Mouse (Mus musculus): ENCODE data around the gene Pik3r5. TPM values are rescaled to one million over a fixed set of nuclear protein-coding genes. Genes with fewer than 3 reads are reported as not detected.

The Pik3r5 gene
- total and polyA plus RNA-seq, 3 experiments = 3.2 to 5.7 TPM; not detected in 1

DNA sequence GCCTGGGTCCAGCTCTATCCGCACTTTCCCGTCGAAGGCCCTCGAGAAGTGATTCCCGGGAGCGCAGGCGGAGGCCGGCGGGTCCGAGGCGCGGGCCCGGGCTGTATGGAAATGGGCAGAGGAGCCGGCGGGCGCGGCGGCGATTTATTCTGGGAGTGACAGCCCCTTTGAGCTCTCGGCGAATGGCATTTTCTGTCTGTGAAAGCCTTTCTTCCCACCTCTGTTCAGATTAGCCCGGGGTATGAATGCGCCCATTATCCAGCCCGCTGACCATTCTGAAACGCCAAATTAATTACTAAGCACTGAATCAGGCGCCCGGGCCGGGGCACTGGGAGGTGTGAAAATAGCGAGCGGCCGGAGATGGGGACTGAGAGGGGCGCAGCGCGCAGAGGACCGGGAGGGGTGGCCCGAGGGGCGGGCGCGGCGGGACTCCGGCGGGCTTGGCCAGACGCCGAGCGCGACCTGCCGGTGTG, 32.3 kb upstream of the Pik3r5 start:
- Histone ChIP-seq H3K27me3 (ENCODE audit: control insufficient read depth in 1 of 2, insufficient read depth in 2 of 2, low read length in 2 of 2) (peaks cover 0 to 5% of the 10 kb centered on the region in 2 experiments; a peak in 3 of 4 replicates), H3K9ac (ENCODE audit: control insufficient read depth, low read depth, low read length, poor library complexity, severe bottlenecking) (no peak overlapping the region), H3K27ac (ENCODE audit: control insufficient read depth, low read depth, low read length) (no peak overlapping the region), H3K4me1 (ENCODE audit: control insufficient read depth in 1 of 2, insufficient read depth in 2 of 2, low read length in 2 of 2) (no peaks in the 10 kb centered on the region), H3K4me3 (ENCODE audit: control insufficient read depth in 1 of 2, insufficient read depth in 1 of 2, low read depth in 2 of 2, low read length in 2 of 2) (no peak overlapping the region), H3K9me3 (replicated peaks; ENCODE audit: insufficient read depth, low read length) (no peaks in the 10 kb centered on the region), H3K79me2 (ENCODE audit: control insufficient read depth, insufficient read depth, low read length, poor library complexity) (no peaks in the 10 kb centered on the region), H3K36me3 (ENCODE audit: control insufficient read depth in 1 of 2, insufficient read depth in 2 of 2, low read length in 2 of 2) (no peaks in the 10 kb centered on the region)
- TF ChIP-seq GATA1 (IDR thresholded peaks at IDR 0.05; ENCODE audit: low read depth, low read length) = no peak
- TF ChIP-seq TBP (IDR thresholded peaks at IDR 0.05; ENCODE audit: low read depth, low read length) = no peak
- no peak for DNase-seq (ENCODE audit: low read depth, low spot score)

DNA sequence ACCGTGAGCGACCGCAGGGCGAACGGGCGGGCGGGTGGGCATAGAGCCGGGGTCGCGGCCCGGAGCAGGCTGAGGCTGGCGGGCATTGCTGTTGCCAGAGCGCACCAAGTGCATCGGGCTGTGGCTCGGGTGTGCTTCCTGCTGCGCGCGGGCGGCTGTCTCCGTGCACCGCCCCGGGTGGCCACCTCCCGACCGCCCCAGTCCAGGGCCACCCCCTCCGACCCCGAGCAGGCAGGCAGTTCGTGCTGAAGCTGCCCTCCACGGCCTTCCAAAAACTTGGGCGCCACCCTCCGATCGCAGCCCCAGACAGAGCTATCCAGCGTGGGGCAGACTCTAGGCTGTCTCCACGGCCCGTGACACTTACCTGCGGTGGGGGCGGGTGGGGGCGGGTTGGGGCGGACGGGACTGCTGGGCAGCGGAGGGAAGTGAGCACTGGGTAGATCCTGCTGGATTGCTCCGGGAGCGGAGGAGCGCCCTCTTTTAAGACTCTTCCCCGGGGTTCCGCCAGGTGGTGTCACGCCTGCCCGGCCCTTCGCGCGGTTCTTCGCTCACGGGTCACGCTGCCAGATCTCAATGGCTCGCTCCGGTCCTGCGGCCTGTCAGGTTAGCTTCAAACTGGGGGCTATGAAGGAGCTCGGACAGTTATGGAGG, 31.8 kb upstream of the Pik3r5 start:
- no peaks in the 10 kb centered on the region for H3K79me2 ChIP-seq (ENCODE audit: control insufficient read depth, insufficient read depth, low read length, poor library complexity)
- H3K9ac ChIP-seq (ENCODE audit: control insufficient read depth, low read depth, low read length, poor library complexity, severe bottlenecking) = no peak overlapping the region
- no peak overlapping the region for H3K27ac ChIP-seq (ENCODE audit: control insufficient read depth, low read depth, low read length)
- H3K27me3 ChIP-seq (ENCODE audit: control insufficient read depth in 1 of 2, insufficient read depth in 2 of 2, low read length in 2 of 2) = peaks cover 0 to 5% of the 10 kb centered on the region in 2 experiments; a peak in 3 of 4 replicates
- H3K9me3 ChIP-seq (replicated peaks; ENCODE audit: insufficient read depth, low read length) = no peaks in the 10 kb centered on the region
- TF ChIP-seq CTCF (IDR thresholded peaks at IDR 0.05 in 2 of 3, conservative IDR thresholded peaks at IDR 0.05 in 1 of 3; ENCODE audit: control insufficient read depth in 1 of 3, insufficient read depth in 1 of 3, low read depth in 2 of 3, low read length in 3 of 3, poor library complexity in 1 of 3, severe bottlenecking in 1 of 3) = no peak
- no peak for TF ChIP-seq UBTF (IDR thresholded peaks at IDR 0.05; ENCODE audit: borderline replicate concordance, insufficient read depth, low read depth, low read length)
- TF ChIP-seq POLR2A (IDR thresholded peaks at IDR 0.05; ENCODE audit: control insufficient read depth in 1 of 2, insufficient read depth in 1 of 2, low read depth in 1 of 2, low read length in 2 of 2, poor library complexity in 1 of 2) = no peak
- TF ChIP-seq CHD1 (IDR thresholded peaks at IDR 0.05; ENCODE audit: low read depth, low read length) = no peak
- TF ChIP-seq ZC3H11A (IDR thresholded peaks at IDR 0.05; ENCODE audit: low read depth, low read length) = no peak
- TF ChIP-seq MAFK (IDR thresholded peaks at IDR 0.05; ENCODE audit: borderline replicate concordance, low read depth, low read length) = no peak
- TF ChIP-seq RAD21 (IDR thresholded peaks at IDR 0.05; ENCODE audit: low read depth, low read length) = no peak
- TF ChIP-seq MAZ (IDR thresholded peaks at IDR 0.05; ENCODE audit: low read depth, low read length) = no peak
- no peak for TF ChIP-seq MYC (IDR thresholded peaks at IDR 0.05; ENCODE audit: low read depth, low read length)
- TF ChIP-seq USF1 (IDR thresholded peaks at IDR 0.05; ENCODE audit: low read depth, low read length) = no peak
- TF ChIP-seq BHLHE40 (IDR thresholded peaks at IDR 0.05; ENCODE audit: borderline replicate concordance, low read depth, low read length) = no peak
- no peak for TF ChIP-seq ETS1 (IDR thresholded peaks at IDR 0.05; ENCODE audit: low read depth, low read length)
- no peak for TF ChIP-seq TAL1 (IDR thresholded peaks at IDR 0.05; ENCODE audit: low read length)
- TF ChIP-seq ZNF384 (IDR thresholded peaks at IDR 0.05; ENCODE audit: low read depth, low read length) = no peak
- TF ChIP-seq HCFC1 (IDR thresholded peaks at IDR 0.05; ENCODE audit: low read depth, low read length) = no peak
- no peak for TF ChIP-seq KAT2A (conservative IDR thresholded peaks at IDR 0.05; ENCODE audit: low read depth, low read length)
- no peak overlapping the region for H3K4me3 ChIP-seq (ENCODE audit: control insufficient read depth in 1 of 2, insufficient read depth in 1 of 2, low read depth in 2 of 2, low read length in 2 of 2)
- no peak for DNase-seq (ENCODE audit: low read depth, low spot score)
- H3K4me1 ChIP-seq (ENCODE audit: control insufficient read depth in 1 of 2, insufficient read depth in 2 of 2, low read length in 2 of 2) = no peaks in the 10 kb centered on the region
- 0 out of 4 replicates have a peak, but pooled peaks cover 0 to 2% of the 10 kb centered on the region in 2 experiments for H3K36me3 ChIP-seq (ENCODE audit: control insufficient read depth in 1 of 2, insufficient read depth in 2 of 2, low read length in 2 of 2)
